Mouse (Mus musculus): ENCODE data around the gene Pdp2. TPM values are rescaled to one million over a fixed set of nuclear protein-coding genes. Genes with fewer than 3 reads are reported as not detected.

Pdp2 gene
- polyA plus RNA-seq, 1 experiment from 2014 or later, result 16.7 TPM

GRCm38 (mm10) chr8:104592566-104592965 is 1.3 kb downstream of the Pdp2 start:
- no peaks in the 10 kb centered on the region for H3K27me3 ChIP-seq (ENCODE audit: control insufficient read depth, insufficient read depth, low read length)
- H3K27ac ChIP-seq (replicated peaks; ENCODE audit: low read depth, low read length), result no peak overlapping the region
- H3K36me3 ChIP-seq (ENCODE audit: control insufficient read depth, insufficient read depth, low read length), result peaks cover 12% of the 10 kb centered on the region; the same call in 1 of the 2 replicates
- no peak for DNase-seq (ENCODE audit: low spot score)
- no peak overlapping the region for H3K9ac ChIP-seq (ENCODE audit: low read length)
- WGBS, result 68% methylated on average over 6 of the region's 6 CpGs
- ATAC-seq (ENCODE audit: insufficient number of reproducible peaks, low FRiP score, low TSS enrichment, low read depth), result no peak
- H3K9me3 ChIP-seq (ENCODE audit: control insufficient read depth, low read length), result no peaks in the 10 kb centered on the region
- H3K4me2 ChIP-seq (ENCODE audit: low read depth, severe bottlenecking), result peak overlapping the region; percentile 70
- peak overlapping the region; percentile 51; the same call in 1 of the 2 replicates for H3K4me3 ChIP-seq (ENCODE audit: low read depth, low read length)
- peaks cover 6% of the 10 kb centered on the region; the same call in 1 of the 2 replicates for H3K4me1 ChIP-seq (ENCODE audit: control insufficient read depth, insufficient read depth, low read length)

GRCm38 (mm10) chr8:104593536-104594325 is 2.5 kb downstream of the Pdp2 start:
- 92% methylated on average over 31 of the region's 31 CpGs for WGBS

GRCm38 (mm10) chr8:104594611-104595362 is 3.5 kb downstream of the Pdp2 start:
- Histone ChIP-seq H3K9me3 (ENCODE audit: control insufficient read depth, low read length) (no peaks in the 10 kb centered on the region), H3K27ac (replicated peaks; ENCODE audit: low read depth, low read length) (no peak overlapping the region), H3K4me3 (ENCODE audit: low read depth, low read length) (no peak overlapping the region), H3K4me2 (ENCODE audit: low read depth, severe bottlenecking) (no peak overlapping the region), H3K27me3 (ENCODE audit: control insufficient read depth, insufficient read depth, low read length) (no peaks in the 10 kb centered on the region), H3K4me1 (ENCODE audit: control insufficient read depth, insufficient read depth, low read length) (peaks cover 6% of the 10 kb centered on the region; the same call in 1 of the 2 replicates), H3K36me3 (ENCODE audit: control insufficient read depth, insufficient read depth, low read length) (peaks cover 12% of the 10 kb centered on the region; the same call in 1 of the 2 replicates), H3K9ac (ENCODE audit: low read length) (no peak overlapping the region)
- DNase-seq (ENCODE audit: low spot score), result no peak
- no peak for ATAC-seq (ENCODE audit: insufficient number of reproducible peaks, low FRiP score, low TSS enrichment, low read depth)
- 96% methylated on average over 19 of the region's 19 CpGs for WGBS

More at GRCm38 (mm10) chr8:104593536-104594325, 2.5 kb downstream of the Pdp2 start:
- Histone ChIP-seq H3K9ac (ENCODE audit: low read length) (no peak overlapping the region), H3K9me3 (ENCODE audit: control insufficient read depth, low read length) (no peaks in the 10 kb centered on the region), H3K27ac (replicated peaks; ENCODE audit: low read depth, low read length) (no peak overlapping the region), H3K27me3 (ENCODE audit: control insufficient read depth, insufficient read depth, low read length) (no peaks in the 10 kb centered on the region), H3K36me3 (ENCODE audit: control insufficient read depth, insufficient read depth, low read length) (peaks cover 12% of the 10 kb centered on the region; the same call in 1 of the 2 replicates), H3K4me1 (ENCODE audit: control insufficient read depth, insufficient read depth, low read length) (peaks cover 6% of the 10 kb centered on the region; the same call in 1 of the 2 replicates), H3K4me2 (ENCODE audit: low read depth, severe bottlenecking) (no peak overlapping the region), H3K4me3 (ENCODE audit: low read depth, low read length) (no peak overlapping the region)
- no peak for DNase-seq (ENCODE audit: low spot score)
- ATAC-seq (ENCODE audit: insufficient number of reproducible peaks, low FRiP score, low TSS enrichment, low read depth), result no peak

GRCm38 (mm10) chr8:104595773-104596536 is 4.7 kb downstream of the Pdp2 start:
- Histone ChIP-seq H3K4me1 (ENCODE audit: control insufficient read depth, insufficient read depth, low read length) (peaks cover 6% of the 10 kb centered on the region; the same call in 1 of the 2 replicates), H3K27me3 (ENCODE audit: control insufficient read depth, insufficient read depth, low read length) (no peaks in the 10 kb centered on the region), H3K9me3 (ENCODE audit: control insufficient read depth, low read length) (no peaks in the 10 kb centered on the region), H3K27ac (replicated peaks; ENCODE audit: low read depth, low read length) (no peak overlapping the region), H3K9ac (ENCODE audit: low read length) (no peak overlapping the region), H3K4me2 (ENCODE audit: low read depth, severe bottlenecking) (no peak overlapping the region), H3K36me3 (ENCODE audit: control insufficient read depth, insufficient read depth, low read length) (peaks cover 12% of the 10 kb centered on the region; the same call in 1 of the 2 replicates), H3K4me3 (ENCODE audit: low read depth, low read length) (no peak overlapping the region)
- no peak for ATAC-seq (ENCODE audit: insufficient number of reproducible peaks, low FRiP score, low TSS enrichment, low read depth)
- DNase-seq (ENCODE audit: low spot score), result no peak
- WGBS, result 85% methylated on average over 21 of the region's 21 CpGs

GRCm38 (mm10) chr8:104597656-104598055 is 6.4 kb downstream of the Pdp2 start:
- Histone ChIP-seq H3K9ac (ENCODE audit: low read length) (no peak overlapping the region), H3K27me3 (ENCODE audit: control insufficient read depth, insufficient read depth, low read length) (no peaks in the 10 kb centered on the region), H3K4me2 (ENCODE audit: low read depth, severe bottlenecking) (no peak overlapping the region), H3K36me3 (ENCODE audit: control insufficient read depth, insufficient read depth, low read length) (peaks cover 12% of the 10 kb centered on the region; the same call in 1 of the 2 replicates), H3K4me1 (ENCODE audit: control insufficient read depth, insufficient read depth, low read length) (no peaks in the 10 kb centered on the region), H3K4me3 (ENCODE audit: low read depth, low read length) (no peak overlapping the region), H3K9me3 (ENCODE audit: control insufficient read depth, low read length) (no peaks in the 10 kb centered on the region), H3K27ac (replicated peaks; ENCODE audit: low read depth, low read length) (no peak overlapping the region)
- no peak for ATAC-seq (ENCODE audit: insufficient number of reproducible peaks, low FRiP score, low TSS enrichment, low read depth)
- DNase-seq (ENCODE audit: low spot score), result no peak
- 65% methylated on average over 6 of the region's 6 CpGs for WGBS

GRCm38 (mm10) chr8:104598496-104598895 is 7.2 kb downstream of the Pdp2 start:
- DNase-seq (ENCODE audit: low spot score) (no peak), ATAC-seq (ENCODE audit: insufficient number of reproducible peaks, low FRiP score, low TSS enrichment, low read depth) (no peak)
- Histone ChIP-seq H3K9ac (ENCODE audit: low read length) (no peak overlapping the region), H3K4me3 (ENCODE audit: low read depth, low read length) (no peak overlapping the region), H3K4me1 (ENCODE audit: control insufficient read depth, insufficient read depth, low read length) (no peaks in the 10 kb centered on the region), H3K27ac (replicated peaks; ENCODE audit: low read depth, low read length) (no peak overlapping the region), H3K9me3 (ENCODE audit: control insufficient read depth, low read length) (no peaks in the 10 kb centered on the region), H3K4me2 (ENCODE audit: low read depth, severe bottlenecking) (no peak overlapping the region), H3K27me3 (ENCODE audit: control insufficient read depth, insufficient read depth, low read length) (no peaks in the 10 kb centered on the region), H3K36me3 (ENCODE audit: control insufficient read depth, insufficient read depth, low read length) (peaks cover 12% of the 10 kb centered on the region; the same call in 1 of the 2 replicates)
- WGBS, result 40% methylated on average over 6 of the region's 6 CpGs

GRCm38 (mm10) chr8:104601386-104601785 is 10.1 kb downstream of the Pdp2 start:
- Histone ChIP-seq H3K4me1 (ENCODE audit: control insufficient read depth, insufficient read depth, low read length) (no peaks in the 10 kb centered on the region), H3K36me3 (ENCODE audit: control insufficient read depth, insufficient read depth, low read length) (no peaks in the 10 kb centered on the region), H3K4me2 (ENCODE audit: low read depth, severe bottlenecking) (no peak overlapping the region; the same call in 1 of the 2 replicates), H3K4me3 (ENCODE audit: low read depth, low read length) (no peak overlapping the region), H3K9ac (ENCODE audit: low read length) (no peak overlapping the region), H3K9me3 (ENCODE audit: control insufficient read depth, low read length) (no peaks in the 10 kb centered on the region), H3K27ac (replicated peaks; ENCODE audit: low read depth, low read length) (no peak overlapping the region), H3K27me3 (ENCODE audit: control insufficient read depth, insufficient read depth, low read length) (no peaks in the 10 kb centered on the region)
- WGBS, result 31% methylated on average over 7 of the region's 7 CpGs
- no peak for ATAC-seq (ENCODE audit: insufficient number of reproducible peaks, low FRiP score, low TSS enrichment, low read depth)
- DNase-seq (ENCODE audit: low spot score), result no peak

- peak; percentile 46 for DNase-seq (ENCODE audit: low spot score)
- WGBS, result under 1% methylated on average over 12 of the region's 12 CpGs
- Histone ChIP-seq H3K4me3 (ENCODE audit: low read depth, low read length) (peak overlapping the region; percentile 2; the same call in 1 of the 2 replicates), H3K9me3 (ENCODE audit: control insufficient read depth, low read length) (no peaks in the 10 kb centered on the region), H3K27me3 (ENCODE audit: control insufficient read depth, insufficient read depth, low read length) (no peaks in the 10 kb centered on the region), H3K4me2 (ENCODE audit: low read depth, severe bottlenecking) (peak overlapping the region; percentile 34), H3K27ac (replicated peaks; ENCODE audit: low read depth, low read length) (no peak overlapping the region), H3K4me1 (ENCODE audit: control insufficient read depth, insufficient read depth, low read length) (no peaks in the 10 kb centered on the region), H3K9ac (ENCODE audit: low read length) (no peak overlapping the region), H3K36me3 (ENCODE audit: control insufficient read depth, insufficient read depth, low read length) (no peaks in the 10 kb centered on the region)
- ATAC-seq (ENCODE audit: insufficient number of reproducible peaks, low FRiP score, low TSS enrichment, low read depth), result peak; percentile 46; the same call in 1 of the 2 replicates
Measured at GRCm38 (mm10) chr8:104601941-104602371, 10.7 kb downstream of the Pdp2 start.
